8 mouse cellular contexts compared by ENCODE assay signal in genomic region chr1:21101221-21102006, GRCm38 (mm10). TPM values are rescaled to one million over a fixed set of nuclear protein-coding genes. Genes with fewer than 3 reads are reported as not detected.
DNase-seq lines count a peak whose midpoint lies in the region; ATAC-seq and TF ChIP-seq lines count a peak whose summit lies in the region.

No protein-coding gene starts in this region.

- H3K27me3 ChIP-seq in forebrain, postnatal 0 days (ENCODE audit: insufficient read depth, low read length), result no peaks in the 10 kb centered on the region

- DNase-seq in ovary, adult 18-20 months (ENCODE audit: low spot score), result peak; percentile 76
- no peak for DNase-seq in ovary, postnatal 10 days (ENCODE audit: low spot score)
- peak; percentile 35 for DNase-seq in brain, embryonic 14.5 days (ENCODE audit: low read depth)
- peak; percentile 11 for DNase-seq in forebrain, postnatal 0 days
- DNase-seq in induced T-regulatory cell, adult 2 months (ENCODE audit: low read depth), result peak; percentile 79
- peak; percentile 52 to 66 for DNase-seq in left cerebral cortex, adult 18-20 months (ENCODE audit: low spot score in 2 of 2)
- peak; percentile 38 for DNase-seq in testis, postnatal 14 days (ENCODE audit: low spot score)

- no peaks in the 10 kb centered on the region for H3K9me3 ChIP-seq in forebrain, postnatal 0 days (ENCODE audit: low read length)

- ATAC-seq in forebrain, postnatal 0 days, result no peak
- ATAC-seq in megakaryocyte, adult 5-6 weeks (ENCODE audit: poor library complexity, severe bottlenecking), result peak; percentile 86

- no peak overlapping the region for H3K4me2 ChIP-seq in forebrain, postnatal 0 days (ENCODE audit: low read depth)

- no peak for TF ChIP-seq POLR2A in brain, embryonic 14.5 days (IDR thresholded peaks at IDR 0.05; ENCODE audit: borderline replicate concordance, extremely low read depth, insufficient read depth, insufficient read length, poor library complexity, severe bottlenecking)

- no peaks in the 10 kb centered on the region for H3K4me1 ChIP-seq in forebrain, postnatal 0 days (ENCODE audit: insufficient read depth)

- H3K9ac ChIP-seq in forebrain, postnatal 0 days, result no peak overlapping the region

- no peak overlapping the region for H3K4me3 ChIP-seq in forebrain, postnatal 0 days (ENCODE audit: low read depth, low read length)

- no peak overlapping the region for H3K27ac ChIP-seq in forebrain, postnatal 0 days (ENCODE audit: low read depth, low read length)

- TF ChIP-seq CTCF in brain, embryonic 14.5 days (IDR thresholded peaks at IDR 0.05; ENCODE audit: borderline replicate concordance, extremely low read depth, insufficient read depth, insufficient read length), result peak; percentile 56; the same call in 1 of the 2 replicates
- peak; percentile 58 for TF ChIP-seq CTCF in forebrain, postnatal 0 days (IDR thresholded peaks at IDR 0.05; ENCODE audit: low read depth)

- no peaks in the 10 kb centered on the region for H3K36me3 ChIP-seq in forebrain, postnatal 0 days (ENCODE audit: insufficient read depth)

- WGBS in forebrain, postnatal 0 days, result 60% methylated on average over 15 of the region's 15 CpGs

RNA-seq across cellular contexts. Expression of gene Tram2, which starts 22.4 kb away (rescaled TPM):
- polyA plus RNA-seq in brain, embryonic 14.5 days (2012; rRNA removed), result 4.3 and 5.2 TPM in 2 replicates
- total RNA-seq in forebrain, postnatal 0 days (2014; rRNA removed), result 0.85 and 1.9 TPM in 2 replicates
- 0.98 and 1.3 TPM in 2 replicates for polyA plus RNA-seq in forebrain, postnatal 0 days (2015; fragmentation: Nextera tagmentation; extraction: Ambion mirVana)
- 1 to 10 TPM; 1.0 to 1.1 TPM for total RNA-seq in left cerebral cortex, adult 18-20 months (2021)
- total RNA-seq in megakaryocyte, adult 5-6 weeks (2015), result 13.7 and 16.3 TPM in 2 replicates
- total RNA-seq in megakaryocyte, adult 5-6 weeks (2017), result 2.2 and 3.0 TPM in 2 replicates
